Mouse (Mus musculus) v-Abl transformed pro-B cells (cell line): Measurements from ENCODE around the gene Lpgat1.

Source experiments
- in situ Hi-C, 2 experiments: fragments of 400-800 bp; cut with MboI; formaldehyde crosslinking; loops; one replicate each; pipeline ENCODE4 v1.15.1; 2025; ENCODE audit not compliant: unreplicated experiment in 2 of 2

The Lpgat1 gene

GRCm38 (mm10) chr1:191833396-191833795 is 115.8 kb downstream of the Lpgat1 start:
- in situ Hi-C loops = loop anchor here (5.0 to 25.0 kb wide), 5 partner anchors 264 to 1079 kb away; no protein-coding TSS in a partner anchor
